Mouse (Mus musculus) lung, postnatal 0 days (tissue): Measurements from ENCODE around the gene Trappc2l. TPM values are rescaled to one million over a fixed set of nuclear protein-coding genes. Genes with fewer than 3 reads are reported as not detected.
A peak's percentile ranks its signal among the peaks of the same experiment; 100 is the strongest.

Experiments
- ATAC-seq: fragments of 200-750 bp; cut with Nextera tagmentation; 2 replicates; pipeline ENCODE4 v1.8.0; 2017; ENCODE audit warnings: moderate library complexity
- DNase-seq: peaks from one replicate; pipeline ENCODE4 v3.0.0-alpha.2; 2016; ENCODE audit warnings: low spot score
- H3K27ac ChIP-seq: fragments of 300-500 bp; sonication (generic); 2 replicates; pipeline ENCODE4 v1.5.1; 2014; ENCODE audit warnings: antibody characterized with exemption, mild to moderate bottlenecking, low read length, mixed read lengths
- H3K27me3 ChIP-seq: fragments of 300-500 bp; sonication (generic); replicated peaks from 2 replicates; pipeline ENCODE4 v1.6.1; 2014; ENCODE audit warnings: low read length, mixed read lengths; ENCODE audit not compliant: insufficient read depth
- H3K36me3 ChIP-seq: fragments of 300-500 bp; sonication (generic); 2 replicates; pipeline ENCODE4 v1.6.1; 2014; ENCODE audit warnings: low read length, mixed read lengths; ENCODE audit not compliant: insufficient read depth
- H3K4me1 ChIP-seq: fragments of 300-500 bp; sonication (generic); 2 replicates; pipeline ENCODE4 v1.6.1; 2014; ENCODE audit warnings: antibody characterized with exemption, low read depth, low read length, mixed read lengths; ENCODE audit not compliant: insufficient read depth
- H3K4me2 ChIP-seq: fragments of 300-500 bp; sonication (generic); replicated peaks from 2 replicates; pipeline ENCODE4 v1.6.1; 2014; ENCODE audit warnings: low read depth, mild to moderate bottlenecking, low read length, moderate library complexity, mixed read lengths
- H3K4me3 ChIP-seq: fragments of 300-500 bp; sonication (generic); 2 replicates; pipeline ENCODE4 v1.5.1; 2014; ENCODE audit warnings: low read depth, low read length
- H3K9ac ChIP-seq: fragments of 300-500 bp; sonication (generic); replicated peaks from 2 replicates; pipeline ENCODE4 v1.6.1; 2014; ENCODE audit warnings: low read depth, mild to moderate bottlenecking
- H3K9me3 ChIP-seq: fragments of 300-500 bp; sonication (generic); 2 replicates; pipeline ENCODE4 v1.6.1; 2016; ENCODE audit warnings: low read length, mixed read lengths
- CTCF ChIP-seq: IDR thresholded peaks from 2 replicates; pipeline ENCODE4 v1.5.1; 2016; ENCODE audit warnings: antibody characterized with exemption, mild to moderate bottlenecking
- EP300 ChIP-seq: IDR thresholded peaks from 2 replicates; pipeline ENCODE4 v1.6.1; 2016; ENCODE audit warnings: antibody characterized with exemption, mild to moderate bottlenecking, control low read depth
- WGBS: fragments of 180-500 bp; shearing (Covaris S2); extraction: QIAGEN DNeasy Blood & Tissue Kit; methylation state at CpG from one replicate; pipeline ENCODE4 v1.1.7; 2014; 5-methylcytosine and 5-hydroxymethylcytosine counted together
- polyA plus RNA-seq: library from polyadenylated mRNA; unstranded; fragments of >200 nt; fragmentation: Nextera tagmentation; extraction: Ambion mirVana; gene quantifications from 2 replicates; pipeline ENCODE4 v1.2.1, GENCODE M21; 2015

The Trappc2l gene
- polyA plus RNA-seq, 1 experiment from 2014 or later, result 70.0 TPM

DNA sequence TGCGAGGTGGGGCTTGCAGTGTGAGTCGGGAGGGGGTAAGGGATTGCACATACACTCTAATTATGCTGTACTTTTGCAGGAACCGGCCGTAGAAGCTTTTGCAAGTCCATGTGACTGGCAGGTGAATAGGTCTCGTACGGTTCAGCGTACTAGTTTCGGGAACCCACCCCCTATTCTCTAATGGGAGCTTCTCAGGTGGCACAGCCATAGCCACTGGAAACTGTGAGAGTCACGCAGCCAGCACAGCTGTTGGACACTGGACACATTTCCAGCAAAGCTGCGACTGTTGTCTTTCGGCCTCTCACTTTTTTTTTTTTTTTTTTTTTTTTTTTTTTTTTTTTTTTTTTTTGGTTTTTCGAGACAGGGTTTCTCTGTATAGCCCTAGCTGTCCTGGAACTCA is 4.6 kb upstream of the Trappc2l start:
- no peaks in the 10 kb centered on the region for H3K27me3 ChIP-seq
- ATAC-seq (no peak), DNase-seq (no peak)
- 81% methylated on average over 11 of the region's 12 CpGs for WGBS
- H3K4me3 ChIP-seq, result no peak overlapping the region
- peaks cover 3% of the 10 kb centered on the region; the same call in 1 of the 2 replicates for H3K4me1 ChIP-seq
- H3K36me3 ChIP-seq, result no peaks in the 10 kb centered on the region
- no peak for TF ChIP-seq CTCF
- TF ChIP-seq EP300, result no peak
- no peaks in the 10 kb centered on the region for H3K9me3 ChIP-seq
- H3K27ac ChIP-seq, result no peak overlapping the region
- no peak overlapping the region for H3K4me2 ChIP-seq
- H3K9ac ChIP-seq, result no peak overlapping the region

DNA sequence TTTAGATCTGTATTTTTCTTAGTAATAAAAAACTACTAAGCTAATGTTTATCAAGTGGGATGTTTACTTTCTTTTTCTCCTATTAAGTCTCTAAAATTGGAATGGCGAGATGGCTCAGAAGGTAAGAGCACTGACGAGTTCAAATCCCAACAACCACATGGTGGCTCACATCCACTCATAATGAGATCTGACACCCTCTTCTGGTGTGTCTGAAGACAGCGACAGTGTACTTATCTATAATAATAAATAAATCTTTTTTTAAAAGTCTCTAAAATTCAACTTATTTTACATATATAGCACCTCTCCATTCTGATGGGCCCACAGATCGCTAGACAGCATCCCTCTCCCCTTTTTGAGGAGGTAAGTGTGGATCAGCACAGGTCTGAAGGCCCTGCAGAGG is 1.2 kb upstream of the Trappc2l start:
- ATAC-seq, result no peak
- no peaks in the 10 kb centered on the region for H3K9me3 ChIP-seq
- WGBS, result 54% methylated on average over 4 of the region's 4 CpGs
- H3K4me1 ChIP-seq, result peaks cover 11% of the 10 kb centered on the region
- TF ChIP-seq EP300, result no peak
- TF ChIP-seq CTCF, result 0 out of 2 replicates have a peak, but pooled peaks have one; percentile 7
- no peak for DNase-seq
- H3K4me3 ChIP-seq, result no peak overlapping the region
- no peaks in the 10 kb centered on the region for H3K27me3 ChIP-seq
- no peak overlapping the region for H3K27ac ChIP-seq
- H3K9ac ChIP-seq, result no peak overlapping the region
- H3K36me3 ChIP-seq, result 0 out of 2 replicates have a peak, but pooled peaks cover 5% of the 10 kb centered on the region
- H3K4me2 ChIP-seq, result no peak overlapping the region

DNA sequence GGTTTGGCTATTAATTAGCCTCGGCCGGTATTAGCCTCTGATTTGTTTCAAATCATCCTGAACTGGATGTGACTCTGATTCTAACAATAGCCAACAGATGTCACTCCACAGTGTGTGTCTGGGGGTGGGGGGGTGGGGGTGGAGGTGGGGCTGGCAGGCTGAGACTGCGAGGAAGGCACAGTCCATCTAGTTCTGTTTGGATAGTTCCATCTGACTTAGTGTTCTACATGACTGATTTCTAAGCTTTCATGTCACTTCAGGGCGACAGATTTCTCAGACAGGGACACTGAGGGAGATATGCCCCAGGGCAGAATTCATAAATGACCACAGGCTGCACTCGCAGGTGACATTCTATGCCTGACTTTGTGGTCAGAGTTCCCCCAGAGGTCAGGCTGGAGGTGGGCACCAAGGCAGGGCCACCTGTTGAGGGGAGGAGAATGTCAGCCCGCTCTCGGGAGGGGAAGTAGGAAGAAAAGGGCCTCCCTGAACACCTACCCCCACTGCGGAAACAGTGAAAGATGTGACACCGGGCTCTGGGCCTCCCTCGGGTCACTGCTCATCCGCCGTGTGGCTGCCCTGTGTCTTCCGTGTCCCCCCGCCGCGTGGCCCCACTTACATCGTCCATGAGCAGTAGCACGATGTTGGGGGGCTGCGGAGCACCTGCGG is 695 bp upstream of the Trappc2l start:
- peaks cover 11% of the 10 kb centered on the region for H3K4me1 ChIP-seq

DNA sequence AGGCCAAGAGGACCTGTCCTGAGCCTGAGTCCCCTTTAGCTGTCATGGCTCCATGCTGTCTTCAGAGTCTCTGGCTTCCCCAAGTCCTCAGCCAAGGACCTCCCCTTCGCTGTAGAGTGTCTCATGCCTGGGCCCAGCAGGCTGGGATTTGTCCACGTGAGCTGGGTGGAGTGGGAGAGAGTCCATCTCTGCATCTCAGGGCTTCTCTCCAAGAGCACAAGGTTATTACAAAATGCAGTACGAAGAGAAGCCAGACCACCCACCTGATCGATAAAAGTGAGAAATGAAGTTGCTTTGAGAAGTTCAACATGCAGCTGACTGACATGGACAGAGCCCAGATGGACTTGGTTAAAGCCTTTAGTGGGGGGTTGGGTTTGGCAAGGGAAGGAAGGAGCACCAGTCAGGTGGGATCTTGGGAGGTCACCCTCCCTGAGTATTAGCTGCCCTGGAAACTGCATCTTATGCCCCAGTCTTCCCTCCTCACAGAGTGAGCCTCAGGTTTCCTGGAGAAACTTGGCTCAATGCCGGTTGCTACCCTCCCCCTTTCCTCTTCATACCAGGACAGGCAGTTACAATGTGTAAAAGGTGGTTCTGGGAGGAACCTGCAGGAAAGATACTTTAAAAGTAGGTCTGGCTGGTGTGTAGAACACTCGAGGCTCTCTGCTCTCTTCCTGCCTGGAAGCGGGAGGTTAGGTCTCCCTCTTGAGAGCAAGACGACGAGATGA is 4.9 kb downstream of the Trappc2l start:
- 42% methylated on average over 9 of the region's 9 CpGs for WGBS
- Histone ChIP-seq H3K9ac (no peak overlapping the region), H3K9me3 (no peaks in the 10 kb centered on the region), H3K4me1 (peaks cover 8% of the 10 kb centered on the region), H3K27ac (no peak overlapping the region), H3K4me3 (no peak overlapping the region), H3K4me2 (no peak overlapping the region), H3K36me3 (0 out of 2 replicates have a peak, but pooled peaks cover 5% of the 10 kb centered on the region), H3K27me3 (no peaks in the 10 kb centered on the region)
- no peak for ATAC-seq
- DNase-seq, result peak; percentile 66
- TF ChIP-seq CTCF, result no peak
- no peak for TF ChIP-seq EP300

More for the DNA sequence above, 695 bp upstream of the Trappc2l start:
- Histone ChIP-seq H3K9me3 (no peaks in the 10 kb centered on the region), H3K36me3 (0 out of 2 replicates have a peak, but pooled peaks cover 5% of the 10 kb centered on the region), H3K27ac (peak overlapping the region; percentile 66; the same call in 1 of the 2 replicates), H3K27me3 (no peaks in the 10 kb centered on the region), H3K4me3 (peak overlapping the region; percentile 55), H3K4me2 (peak overlapping the region; percentile 92), H3K9ac (peak overlapping the region; percentile 13)
- ATAC-seq (peak; percentile 7; the same call in 1 of the 2 replicates), DNase-seq (peak; percentile 43)
- WGBS, result 5% methylated on average over 20 of the region's 20 CpGs
- TF ChIP-seq CTCF, result no peak
- no peak for TF ChIP-seq EP300

DNA sequence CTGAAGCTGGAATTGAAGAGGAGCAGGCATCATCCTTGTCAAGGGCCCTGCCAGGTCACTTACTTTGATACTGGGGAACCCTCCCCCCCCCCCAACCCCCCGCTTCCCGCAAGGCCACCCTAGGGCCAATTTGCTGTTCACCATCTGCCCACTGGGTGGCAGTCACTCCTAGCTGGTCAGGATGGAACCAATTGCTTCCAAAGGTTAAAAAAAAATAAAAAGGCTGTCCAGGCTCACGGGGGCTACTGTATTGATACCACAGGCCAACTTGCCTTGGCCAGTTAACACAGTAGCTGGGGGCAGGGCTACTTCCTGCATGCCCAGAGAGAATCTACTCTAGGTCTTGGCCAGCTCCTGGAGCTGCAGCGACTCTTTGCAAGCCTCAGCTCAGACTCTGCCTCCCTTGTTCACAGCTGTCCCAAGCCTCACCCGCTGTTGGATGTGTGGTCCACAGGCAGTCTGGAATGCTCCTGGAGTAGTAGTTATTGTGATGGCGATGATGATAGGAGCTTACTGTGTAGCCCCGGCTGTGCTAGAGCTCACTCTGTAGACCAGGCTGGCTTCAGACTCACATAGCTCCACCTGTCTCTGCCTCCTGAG is 6.6 kb downstream of the Trappc2l start:
- 24% methylated on average over 5 of the region's 7 CpGs for WGBS
- no peak overlapping the region for H3K4me2 ChIP-seq
- ATAC-seq (peak; percentile 54), DNase-seq (peak; percentile 86)
- H3K9me3 ChIP-seq, result no peaks in the 10 kb centered on the region
- H3K36me3 ChIP-seq, result 0 out of 2 replicates have a peak, but pooled peaks cover 5% of the 10 kb centered on the region
- H3K4me1 ChIP-seq, result no peaks in the 10 kb centered on the region
- no peak overlapping the region for H3K4me3 ChIP-seq
- no peak overlapping the region for H3K9ac ChIP-seq
- TF ChIP-seq CTCF (peak; percentile 80), EP300 (no peak)
- H3K27ac ChIP-seq, result no peak overlapping the region
- H3K27me3 ChIP-seq, result no peaks in the 10 kb centered on the region
